Comparison of ENCODE assay signal across 7 mouse cellular contexts in the genomic region with DNA sequence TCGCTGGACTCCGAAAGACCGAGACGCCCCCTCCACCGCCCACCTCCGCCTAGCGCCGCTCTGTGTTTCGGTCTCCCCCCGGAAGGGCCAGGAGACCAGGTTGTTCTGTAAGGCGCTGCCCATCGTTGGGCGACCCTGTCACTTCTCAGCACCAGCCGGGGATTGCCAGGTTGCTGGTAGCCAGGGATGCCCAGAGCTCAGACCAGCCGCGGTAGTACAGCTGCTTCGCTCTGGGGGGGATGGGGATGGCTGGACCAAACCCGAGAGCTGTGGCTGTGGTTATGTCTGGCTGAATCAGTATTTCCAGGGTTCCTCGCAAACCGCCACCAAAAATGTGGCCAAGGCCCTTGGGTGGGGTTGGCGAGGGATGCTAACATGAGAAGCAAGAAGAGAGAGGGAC. TPM values are rescaled to one million over a fixed set of nuclear protein-coding genes. Genes with fewer than 3 reads are reported as not detected.
DNase-seq lines count a peak whose midpoint lies in the region; ATAC-seq lines count a peak whose summit lies in the region.

No protein-coding gene starts in this region.

- H3K4me3 ChIP-seq in lung, embryonic 15.5 days: peak overlapping the region; percentile 59
- peak overlapping the region; percentile 65 for H3K4me3 ChIP-seq in limb, embryonic 13.5 days
- peak overlapping the region; percentile 57 for H3K4me3 ChIP-seq in stomach, embryonic 14.5 days (ENCODE audit: low read depth, low read length)

- H3K27ac ChIP-seq in lung, embryonic 15.5 days: no peak overlapping the region
- no peak overlapping the region for H3K27ac ChIP-seq in limb, embryonic 13.5 days
- H3K27ac ChIP-seq in stomach, embryonic 14.5 days (ENCODE audit: low read length): no peak overlapping the region

- H3K36me3 ChIP-seq in lung, embryonic 15.5 days: no peaks in the 10 kb centered on the region
- H3K36me3 ChIP-seq in limb, embryonic 13.5 days: no peaks in the 10 kb centered on the region
- no peaks in the 10 kb centered on the region for H3K36me3 ChIP-seq in stomach, embryonic 14.5 days (ENCODE audit: control insufficient read depth, insufficient read depth, low read length)

- peaks cover 28% of the 10 kb centered on the region for H3K4me1 ChIP-seq in lung, embryonic 15.5 days
- H3K4me1 ChIP-seq in limb, embryonic 13.5 days: peaks cover 35% of the 10 kb centered on the region
- H3K4me1 ChIP-seq in stomach, embryonic 14.5 days (ENCODE audit: control insufficient read depth, insufficient read depth, low read length): 0 out of 2 replicates have a peak, but pooled peaks cover 3% of the 10 kb centered on the region

- peak overlapping the region; percentile 100 for H3K4me2 ChIP-seq in lung, embryonic 15.5 days
- peak overlapping the region; percentile 99 for H3K4me2 ChIP-seq in limb, embryonic 13.5 days (replicated peaks)
- peak overlapping the region; percentile 99 for H3K4me2 ChIP-seq in stomach, embryonic 14.5 days (replicated peaks; ENCODE audit: low read depth, low read length)

- no peak for DNase-seq in lung, postnatal 10 days
- no peak for DNase-seq in embryo, embryonic 11 days
- DNase-seq in spleen, postnatal 10 days (ENCODE audit: low spot score in 2 of 2): no peak

- 2% methylated on average over 21 of the region's 21 CpGs for WGBS in lung, embryonic 15.5 days
- WGBS in limb, embryonic 13.5 days: 2% methylated on average over 21 of the region's 21 CpGs
- under 1% methylated on average over 21 of the region's 21 CpGs for WGBS in stomach, embryonic 14.5 days

- H3K9ac ChIP-seq in lung, embryonic 15.5 days: peak overlapping the region; percentile 28
- peak overlapping the region; percentile 67 for H3K9ac ChIP-seq in limb, embryonic 13.5 days
- H3K9ac ChIP-seq in stomach, embryonic 14.5 days (replicated peaks; ENCODE audit: low read depth, low read length): no peak overlapping the region

- peaks cover 27% of the 10 kb centered on the region; the same call in 1 of the 2 replicates for H3K27me3 ChIP-seq in lung, embryonic 15.5 days
- peaks cover 31% of the 10 kb centered on the region for H3K27me3 ChIP-seq in limb, embryonic 13.5 days
- peaks cover 10% of the 10 kb centered on the region; the same call in 1 of the 2 replicates for H3K27me3 ChIP-seq in stomach, embryonic 14.5 days (ENCODE audit: control insufficient read depth, insufficient read depth, low read length)

- H3K9me3 ChIP-seq in lung, embryonic 15.5 days: no peaks in the 10 kb centered on the region
- no peaks in the 10 kb centered on the region for H3K9me3 ChIP-seq in limb, embryonic 13.5 days
- H3K9me3 ChIP-seq in stomach, embryonic 14.5 days (ENCODE audit: control insufficient read depth, low read depth, low read length): no peaks in the 10 kb centered on the region

- ATAC-seq in lung, embryonic 15.5 days (ENCODE audit: borderline replicate concordance, extremely low read depth, low FRiP score, low TSS enrichment): no peak; the same call in 1 of the 2 replicates
- peak; percentile 26 for ATAC-seq in erythroblast, adult 5-6 weeks (replicated peaks; ENCODE audit: low FRiP score, poor library complexity, severe bottlenecking)
- no peak; the same call in 1 of the 2 replicates for ATAC-seq in limb, embryonic 13.5 days (ENCODE audit: low FRiP score, low read depth)
- ATAC-seq in stomach, embryonic 14.5 days (ENCODE audit: insufficient number of reproducible peaks, insufficient read depth, low FRiP score, low read depth): no peak

RNA-seq across cellular contexts. Expression of a gene that starts 0.5 kb away (rescaled TPM):
- polyA plus RNA-seq in lung, embryonic 15.5 days (2015; fragmentation: Nextera tagmentation; extraction: Ambion mirVana): 3.0 and 3.3 TPM in 2 replicates
- 4.2 and 6.1 TPM in 2 replicates for total RNA-seq in erythroblast, adult 5-6 weeks (2015; ENCODE audit: low replicate concordance)
- 1.4 and 2.8 TPM in 2 replicates for total RNA-seq in erythroblast, adult 5-6 weeks (2017; ENCODE audit: low replicate concordance)
- 2.9 and 3.5 TPM in 2 replicates for polyA plus RNA-seq in limb, embryonic 13.5 days (2015; fragmentation: Nextera tagmentation; extraction: Ambion mirVana)
- polyA plus RNA-seq in stomach, embryonic 14.5 days (2014; fragmentation: Nextera tagmentation; extraction: Ambion mirVana): 1.7 and 2.5 TPM in 2 replicates
